ENCODE assay signal across 8 mouse cellular contexts in the genomic region with DNA sequence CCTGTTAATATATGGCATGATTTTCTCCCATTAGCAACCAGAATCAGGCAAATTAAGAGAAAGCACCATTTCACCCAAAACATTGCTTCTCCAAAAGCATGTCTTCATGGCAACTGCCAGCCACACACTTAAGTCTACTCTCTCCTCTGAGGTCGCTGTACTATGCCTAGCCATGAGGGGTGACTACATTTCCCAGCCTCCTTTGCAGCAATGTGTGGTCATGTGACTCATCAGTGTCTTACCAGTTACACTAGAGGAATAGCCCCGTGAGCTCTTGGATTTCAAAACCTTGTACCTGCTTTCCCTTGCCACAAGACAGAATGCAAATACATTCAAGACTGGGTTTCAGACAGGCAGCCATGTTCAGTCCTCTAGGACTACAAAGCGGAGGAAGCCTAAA. TPM values are rescaled to one million over a fixed set of nuclear protein-coding genes. Genes with fewer than 3 reads are reported as not detected.
A peak's percentile ranks its signal among the peaks of the same experiment; 100 is the strongest.
DNase-seq lines count a peak whose midpoint lies in the region; ATAC-seq lines count a peak whose summit lies in the region.

No protein-coding gene starts in this region.

- DNase-seq in hindbrain, embryonic 14.5 days (ENCODE audit: low spot score), result no peak
- no peak for DNase-seq in hindbrain, embryonic 10.5 days (ENCODE audit: low spot score)
- DNase-seq in NIH3T3 (ENCODE audit: low read depth), result peak; percentile 48
- peak; percentile 53 for DNase-seq in midbrain, embryonic 14.5 days
- DNase-seq in layer of hippocampus, postnatal 25 days (ENCODE audit: extremely low spot score in 1 of 2, low spot score in 1 of 2), result no peak
- DNase-seq in gastrocnemius, postnatal 4 days (ENCODE audit: low spot score in 2 of 2), result no peak
- DNase-seq in thymus, postnatal 14 days, result no peak

- peaks cover 17% of the 10 kb centered on the region; the same call in 1 of the 2 replicates for H3K36me3 ChIP-seq in hindbrain, embryonic 14.5 days (replicated peaks; ENCODE audit: control insufficient read depth, insufficient read depth)
- peaks cover 47% of the 10 kb centered on the region for H3K36me3 ChIP-seq in hindbrain, embryonic 10.5 days
- no peaks in the 10 kb centered on the region for H3K36me3 ChIP-seq in intestine, embryonic 15.5 days
- 0 out of 2 replicates have a peak, but pooled peaks cover 4% of the 10 kb centered on the region for H3K36me3 ChIP-seq in midbrain, embryonic 14.5 days (ENCODE audit: control insufficient read depth, insufficient read depth, low read length)

- H3K4me3 ChIP-seq in hindbrain, embryonic 14.5 days (replicated peaks; ENCODE audit: low read length), result no peak overlapping the region
- H3K4me3 ChIP-seq in hindbrain, embryonic 10.5 days, result no peak overlapping the region
- no peak overlapping the region for H3K4me3 ChIP-seq in intestine, embryonic 15.5 days (replicated peaks)
- no peak overlapping the region for H3K4me3 ChIP-seq in midbrain, embryonic 14.5 days (replicated peaks; ENCODE audit: low read depth, low read length)

- no peaks in the 10 kb centered on the region for H3K27me3 ChIP-seq in hindbrain, embryonic 14.5 days (ENCODE audit: control insufficient read depth, insufficient read depth, low read length)
- no peaks in the 10 kb centered on the region for H3K27me3 ChIP-seq in hindbrain, embryonic 10.5 days (ENCODE audit: insufficient read depth, poor library complexity, severe bottlenecking)
- H3K27me3 ChIP-seq in intestine, embryonic 15.5 days (replicated peaks), result no peaks in the 10 kb centered on the region
- no peaks in the 10 kb centered on the region for H3K27me3 ChIP-seq in midbrain, embryonic 14.5 days (ENCODE audit: control insufficient read depth, insufficient read depth, low read length)

- peak; percentile 73; the same call in 1 of the 2 replicates for ATAC-seq in hindbrain, embryonic 14.5 days (ENCODE audit: low FRiP score)
- peak; percentile 86 for ATAC-seq in intestine, embryonic 15.5 days
- ATAC-seq in midbrain, embryonic 14.5 days (ENCODE audit: low FRiP score, low TSS enrichment), result peak; percentile 55; the same call in 1 of the 2 replicates

- no peak overlapping the region for H3K9ac ChIP-seq in hindbrain, embryonic 14.5 days
- no peak overlapping the region for H3K9ac ChIP-seq in intestine, embryonic 15.5 days
- H3K9ac ChIP-seq in midbrain, embryonic 14.5 days (replicated peaks; ENCODE audit: low read length), result no peak overlapping the region

- peaks cover 8% of the 10 kb centered on the region; the same call in 1 of the 2 replicates for H3K4me1 ChIP-seq in hindbrain, embryonic 14.5 days (replicated peaks; ENCODE audit: control insufficient read depth, insufficient read depth, low read length)
- H3K4me1 ChIP-seq in hindbrain, embryonic 10.5 days (replicated peaks), result peaks cover 5% of the 10 kb centered on the region
- H3K4me1 ChIP-seq in intestine, embryonic 15.5 days (replicated peaks), result 0 out of 2 replicates have a peak, but pooled peaks cover 1% of the 10 kb centered on the region
- 0 out of 2 replicates have a peak, but pooled peaks cover 3% of the 10 kb centered on the region for H3K4me1 ChIP-seq in midbrain, embryonic 14.5 days (ENCODE audit: control insufficient read depth, insufficient read depth, low read length)

- H3K4me2 ChIP-seq in hindbrain, embryonic 14.5 days (replicated peaks), result no peak overlapping the region
- no peak overlapping the region for H3K4me2 ChIP-seq in intestine, embryonic 15.5 days (replicated peaks)
- H3K4me2 ChIP-seq in midbrain, embryonic 14.5 days (ENCODE audit: low read length), result no peak overlapping the region

- no peak overlapping the region for H3K27ac ChIP-seq in hindbrain, embryonic 14.5 days
- H3K27ac ChIP-seq in hindbrain, embryonic 10.5 days, result no peak overlapping the region
- H3K27ac ChIP-seq in intestine, embryonic 15.5 days, result no peak overlapping the region
- H3K27ac ChIP-seq in midbrain, embryonic 14.5 days (replicated peaks; ENCODE audit: low read depth, low read length), result no peak overlapping the region

- peaks cover 3% of the 10 kb centered on the region; the same call in 1 of the 2 replicates for H3K9me3 ChIP-seq in hindbrain, embryonic 14.5 days (ENCODE audit: control insufficient read depth, low read length)
- H3K9me3 ChIP-seq in hindbrain, embryonic 10.5 days, result no peaks in the 10 kb centered on the region
- no peaks in the 10 kb centered on the region for H3K9me3 ChIP-seq in intestine, embryonic 15.5 days
- no peaks in the 10 kb centered on the region for H3K9me3 ChIP-seq in midbrain, embryonic 14.5 days (ENCODE audit: control insufficient read depth, low read length)

- 53% methylated on average over 3 of the region's 3 CpGs for WGBS in hindbrain, embryonic 14.5 days
- 64% methylated on average over 3 of the region's 3 CpGs for WGBS in hindbrain, embryonic 10.5 days
- WGBS in intestine, embryonic 15.5 days, result 55% methylated on average over 3 of the region's 3 CpGs
- 62% methylated on average over 3 of the region's 3 CpGs for WGBS in midbrain, embryonic 14.5 days

RNA-seq across cellular contexts. Expression of a gene that starts 8.6 kb away (rescaled TPM):
- 28.2 and 34.6 TPM in 2 replicates for polyA plus RNA-seq in hindbrain, embryonic 14.5 days (2014; fragmentation: Nextera tagmentation; extraction: Ambion mirVana)
- 10.7 and 17.8 TPM in 2 replicates for polyA plus RNA-seq in hindbrain, embryonic 10.5 days (2016; fragmentation: Nextera tagmentation; extraction: Ambion mirVana)
- 7.4 and 7.7 TPM in 2 replicates for polyA plus RNA-seq in intestine, embryonic 15.5 days (2015; fragmentation: Nextera tagmentation; extraction: Ambion mirVana)
- 40.8 and 46.9 TPM in 2 replicates for polyA plus RNA-seq in midbrain, embryonic 14.5 days (2014; fragmentation: Nextera tagmentation; extraction: Ambion mirVana)
- total RNA-seq in layer of hippocampus, postnatal 25 days (2021), result 10 to 100 TPM; 11.1 to 15.4 TPM
- 10 to 100 TPM; 13.3 to 14.1 TPM for total RNA-seq in gastrocnemius, postnatal 4 days (2021)

RNA-seq across cellular contexts. Expression of a gene that starts 58.6 kb away (rescaled TPM):
- polyA plus RNA-seq in hindbrain, embryonic 14.5 days (2014; fragmentation: Nextera tagmentation; extraction: Ambion mirVana), result 42.8 and 47.8 TPM in 2 replicates
- 31.8 and 37.9 TPM in 2 replicates for polyA plus RNA-seq in hindbrain, embryonic 10.5 days (2016; fragmentation: Nextera tagmentation; extraction: Ambion mirVana)
- 53.6 and 54.1 TPM in 2 replicates for polyA plus RNA-seq in intestine, embryonic 15.5 days (2015; fragmentation: Nextera tagmentation; extraction: Ambion mirVana)
- polyA plus RNA-seq in midbrain, embryonic 14.5 days (2014; fragmentation: Nextera tagmentation; extraction: Ambion mirVana), result 36.1 and 40.2 TPM in 2 replicates
- 10 to 100 TPM; 42.7 to 44.6 TPM for total RNA-seq in layer of hippocampus, postnatal 25 days (2021)
- 10 to 100 TPM; 43.1 to 49.7 TPM for total RNA-seq in gastrocnemius, postnatal 4 days (2021)

Comparison
In these comparisons a context has a peak if more than half of its experiments do, and no peak if none do; other contexts are left out.
1. DNase-seq: peak in NIH3T3 (single experiment) and midbrain, embryonic 14.5 days (single experiment); none in hindbrain, embryonic 14.5 days (single experiment), hindbrain, embryonic 10.5 days (single experiment), layer of hippocampus, postnatal 25 days (0 of 2), gastrocnemius, postnatal 4 days (0 of 2) and thymus, postnatal 14 days (single experiment).
2. Peak in every context shown above with its lines, with median percentiles within 50 percentile points of each other: ATAC-seq.